Mouse (Mus musculus): ENCODE measurements at regions not wholly inside any gene's neighbourhood (a gene's known extent, or its start where the extent isn't known, plus 50 kb on each side); places are given as distances from the start of the nearest gene placed in this dataset.

- no peak for TF ChIP-seq CTCF (IDR thresholded peaks at IDR 0.05; ENCODE audit: low read depth)
- no peak for TF ChIP-seq EP300 (IDR thresholded peaks at IDR 0.05; ENCODE audit: low read depth)
These were observed 381.6 kb downstream of the Lmo4 start for GRCm38 (mm10) chr3:143823395-143823777.

All from heart, postnatal 0 days (tissue).